Mouse (Mus musculus): ENCODE measurements around the gene Cps1. TPM values are rescaled to one million over a fixed set of nuclear protein-coding genes. Genes with fewer than 3 reads are reported as not detected.
A peak's percentile ranks its signal among the peaks of the same experiment; 100 is the strongest.

The Cps1 gene
- polyA plus RNA-seq, 1 experiment from 2014 or later = 0.45 TPM

GRCm38 (mm10) chr1:67103476-67104248, 19.2 kb upstream of the Cps1 start:
- WGBS = 21% methylated on average over 12 of the region's 12 CpGs
- H3K9me3 ChIP-seq (ENCODE audit: control insufficient read depth, low read length) = no peaks in the 10 kb centered on the region
- H3K36me3 ChIP-seq (ENCODE audit: control insufficient read depth, insufficient read depth, low read length) = no peaks in the 10 kb centered on the region
- no peak overlapping the region for H3K9ac ChIP-seq (ENCODE audit: low read length)
- no peaks in the 10 kb centered on the region for H3K27me3 ChIP-seq (ENCODE audit: control insufficient read depth, insufficient read depth, low read length)
- no peak for TF ChIP-seq EP300 (optimal IDR thresholded peaks at IDR 0.05)
- no peak for TF ChIP-seq CTCF (IDR thresholded peaks at IDR 0.05; ENCODE audit: low read depth)
- DNase-seq (ENCODE audit: low spot score) (peak; percentile 24), ATAC-seq (ENCODE audit: low FRiP score, low TSS enrichment) (peak; percentile 70)
- no peak overlapping the region for H3K27ac ChIP-seq (replicated peaks)
- H3K4me2 ChIP-seq (replicated peaks; ENCODE audit: low read depth) = no peak overlapping the region
- no peak overlapping the region for H3K4me3 ChIP-seq (ENCODE audit: low read depth, low read length)
- no peaks in the 10 kb centered on the region for H3K4me1 ChIP-seq (replicated peaks; ENCODE audit: control insufficient read depth, insufficient read depth)

GRCm38 (mm10) chr1:67111621-67112298, 11.1 kb upstream of the Cps1 start:
- no peak for DNase-seq (ENCODE audit: low spot score)
- Histone ChIP-seq H3K36me3 (ENCODE audit: control insufficient read depth, insufficient read depth, low read length) (no peaks in the 10 kb centered on the region), H3K27me3 (ENCODE audit: control insufficient read depth, insufficient read depth, low read length) (no peaks in the 10 kb centered on the region), H3K4me3 (ENCODE audit: low read depth, low read length) (no peak overlapping the region), H3K27ac (replicated peaks) (no peak overlapping the region), H3K9me3 (ENCODE audit: control insufficient read depth, low read length) (no peaks in the 10 kb centered on the region), H3K4me2 (replicated peaks; ENCODE audit: low read depth) (no peak overlapping the region), H3K4me1 (replicated peaks; ENCODE audit: control insufficient read depth, insufficient read depth) (no peaks in the 10 kb centered on the region), H3K9ac (ENCODE audit: low read length) (no peak overlapping the region)
- TF ChIP-seq EP300 (optimal IDR thresholded peaks at IDR 0.05) (no peak), CTCF (IDR thresholded peaks at IDR 0.05; ENCODE audit: low read depth) (no peak)
- no peak for ATAC-seq (ENCODE audit: low FRiP score, low TSS enrichment)
- WGBS = 79% methylated on average over 3 of the region's 3 CpGs

GRCm38 (mm10) chr1:67113343-67114030, 9.3 kb upstream of the Cps1 start:
- WGBS = 24% methylated on average over 7 of the region's 7 CpGs
- no peaks in the 10 kb centered on the region for H3K9me3 ChIP-seq (ENCODE audit: control insufficient read depth, low read length)
- ATAC-seq (ENCODE audit: low FRiP score, low TSS enrichment) = peak; percentile 80; the same call in 1 of the 2 replicates
- H3K27ac ChIP-seq (replicated peaks) = no peak overlapping the region
- no peaks in the 10 kb centered on the region for H3K27me3 ChIP-seq (ENCODE audit: control insufficient read depth, insufficient read depth, low read length)
- TF ChIP-seq CTCF (IDR thresholded peaks at IDR 0.05; ENCODE audit: low read depth) (no peak), EP300 (optimal IDR thresholded peaks at IDR 0.05) (no peak)
- H3K4me3 ChIP-seq (ENCODE audit: low read depth, low read length) = no peak overlapping the region
- H3K36me3 ChIP-seq (ENCODE audit: control insufficient read depth, insufficient read depth, low read length) = no peaks in the 10 kb centered on the region
- H3K4me2 ChIP-seq (replicated peaks; ENCODE audit: low read depth) = no peak overlapping the region
- no peaks in the 10 kb centered on the region for H3K4me1 ChIP-seq (replicated peaks; ENCODE audit: control insufficient read depth, insufficient read depth)
- DNase-seq (ENCODE audit: low spot score) = no peak
- H3K9ac ChIP-seq (ENCODE audit: low read length) = no peak overlapping the region

- H3K9ac ChIP-seq (ENCODE audit: low read length) = no peak overlapping the region
- no peaks in the 10 kb centered on the region for H3K4me1 ChIP-seq (replicated peaks; ENCODE audit: control insufficient read depth, insufficient read depth)
- ATAC-seq (ENCODE audit: low FRiP score, low TSS enrichment) = no peak
- H3K36me3 ChIP-seq (ENCODE audit: control insufficient read depth, insufficient read depth, low read length) = no peaks in the 10 kb centered on the region
- no peak overlapping the region for H3K27ac ChIP-seq (replicated peaks)
- WGBS = 71% methylated on average over 8 of the region's 8 CpGs
- no peak overlapping the region for H3K4me3 ChIP-seq (ENCODE audit: low read depth, low read length)
- DNase-seq (ENCODE audit: low spot score) = no peak
- no peaks in the 10 kb centered on the region for H3K9me3 ChIP-seq (ENCODE audit: control insufficient read depth, low read length)
- H3K4me2 ChIP-seq (replicated peaks; ENCODE audit: low read depth) = no peak overlapping the region
- TF ChIP-seq CTCF (IDR thresholded peaks at IDR 0.05; ENCODE audit: low read depth) (no peak), EP300 (optimal IDR thresholded peaks at IDR 0.05) (no peak)
- no peaks in the 10 kb centered on the region for H3K27me3 ChIP-seq (ENCODE audit: control insufficient read depth, insufficient read depth, low read length)
These were observed 6.3 kb upstream of the Cps1 start for GRCm38 (mm10) chr1:67116571-67116970.

- no peak overlapping the region for H3K4me2 ChIP-seq (replicated peaks; ENCODE audit: low read depth)
- H3K9ac ChIP-seq (ENCODE audit: low read length) = no peak overlapping the region
- no peaks in the 10 kb centered on the region for H3K4me1 ChIP-seq (replicated peaks; ENCODE audit: control insufficient read depth, insufficient read depth)
- H3K36me3 ChIP-seq (ENCODE audit: control insufficient read depth, insufficient read depth, low read length) = no peaks in the 10 kb centered on the region
- no peak overlapping the region for H3K27ac ChIP-seq (replicated peaks)
- no peak for ATAC-seq (ENCODE audit: low FRiP score, low TSS enrichment)
- DNase-seq (ENCODE audit: low spot score) = no peak
- H3K9me3 ChIP-seq (ENCODE audit: control insufficient read depth, low read length) = no peaks in the 10 kb centered on the region
- 79% methylated on average over 6 of the region's 6 CpGs for WGBS
- TF ChIP-seq CTCF (IDR thresholded peaks at IDR 0.05; ENCODE audit: low read depth) = no peak
- TF ChIP-seq EP300 (optimal IDR thresholded peaks at IDR 0.05) = no peak
- no peak overlapping the region for H3K4me3 ChIP-seq (ENCODE audit: low read depth, low read length)
- no peaks in the 10 kb centered on the region for H3K27me3 ChIP-seq (ENCODE audit: control insufficient read depth, insufficient read depth, low read length)
These were observed 5.0 kb upstream of the Cps1 start for GRCm38 (mm10) chr1:67117778-67118177.
